Mouse (Mus musculus) stomach, embryonic 16.5 days (tissue): Measurements from ENCODE around the gene Trpm2. TPM values are rescaled to one million over a fixed set of nuclear protein-coding genes. Genes with fewer than 3 reads are reported as not detected.

ENCODE experiments used
- ATAC-seq: fragments of 200-750 bp; cut with Nextera tagmentation; 2 replicates; pipeline ENCODE4 v1.8.0; 2017; ENCODE audit warnings: moderate number of reproducible peaks, moderate TSS enrichment; ENCODE audit not compliant: insufficient read depth, low FRiP score
- H3K27ac ChIP-seq: fragments of 300-500 bp; sonication (generic); 2 replicates; pipeline ENCODE4 v1.5.1; 2014; ENCODE audit warnings: low read length
- H3K27me3 ChIP-seq: fragments of 300-500 bp; sonication (generic); 2 replicates; pipeline ENCODE4 v1.6.1; 2014; ENCODE audit warnings: low read length, control low read depth, mixed read lengths; ENCODE audit not compliant: control insufficient read depth, insufficient read depth
- H3K36me3 ChIP-seq: fragments of 300-500 bp; sonication (generic); 2 replicates; pipeline ENCODE4 v1.6.1; 2014; ENCODE audit warnings: low read length; ENCODE audit not compliant: control insufficient read depth, insufficient read depth
- H3K4me1 ChIP-seq: fragments of 300-500 bp; sonication (generic); 2 replicates; pipeline ENCODE4 v1.6.1; 2014; ENCODE audit warnings: low read length, control low read depth, mixed read lengths; ENCODE audit not compliant: control insufficient read depth, insufficient read depth
- H3K4me2 ChIP-seq: fragments of 300-500 bp; sonication (generic); 2 replicates; pipeline ENCODE4 v1.6.1; 2014; ENCODE audit warnings: low read depth, low read length, mixed read lengths
- H3K4me3 ChIP-seq: fragments of 300-500 bp; sonication (generic); replicated peaks from 2 replicates; pipeline ENCODE4 v1.5.1; 2014; ENCODE audit warnings: mild to moderate bottlenecking, low read length
- H3K9ac ChIP-seq: fragments of 300-500 bp; sonication (generic); 2 replicates; pipeline ENCODE4 v1.6.1; 2014; ENCODE audit warnings: low read length
- H3K9me3 ChIP-seq: fragments of 300-500 bp; sonication (generic); replicated peaks from 2 replicates; pipeline ENCODE4 v1.6.1; 2016; ENCODE audit warnings: low read length, control low read depth; ENCODE audit not compliant: control insufficient read depth
- WGBS: fragments of 180-500 bp; shearing (Covaris S2); extraction: QIAGEN DNeasy Blood & Tissue Kit; methylation state at CpG from one replicate; pipeline ENCODE4 v1.1.7; 2014; 5-methylcytosine and 5-hydroxymethylcytosine counted together
- polyA plus RNA-seq: library from polyadenylated mRNA; unstranded; fragments of >200 nt; fragmentation: Nextera tagmentation; extraction: Ambion mirVana; gene quantifications from 2 replicates; pipeline ENCODE4 v1.2.1, GENCODE M21; 2015

The Trpm2 gene
- polyA plus RNA-seq, 1 experiment from 2014 or later = 1.1 TPM

DNA sequence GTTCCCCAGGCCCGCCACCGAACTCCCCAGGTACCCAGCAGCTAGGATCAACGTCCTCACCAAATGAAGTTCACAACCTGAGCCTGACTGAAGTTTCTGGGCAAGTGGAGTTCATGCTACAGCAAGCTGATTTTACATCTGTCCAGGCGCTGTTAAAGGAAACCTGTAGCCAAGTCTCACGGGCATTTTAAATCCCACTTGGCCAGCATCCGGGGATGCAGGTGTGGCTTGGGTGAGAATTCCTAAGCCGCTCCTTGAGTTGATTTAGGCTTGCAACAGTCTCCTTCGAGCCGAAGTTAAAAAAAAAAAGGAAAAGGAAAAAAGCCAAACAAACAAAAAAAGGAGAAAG is 39.6 kb upstream of the Trpm2 start, which contains the start of gene Pfkl:
Gene Pfkl, minus strand, starts transcription at position 139 of the 349 bp plus-strand sequence.
- ATAC-seq = peak; percentile 2; the same call in 1 of the 2 replicates
- Histone ChIP-seq H3K9me3 (no peaks in the 10 kb centered on the region), H3K4me3 (peak within 1 kb of the TSS; percentile 75), H3K27ac (peak within 1 kb of the TSS; percentile 99), H3K36me3 (no peaks in the 10 kb centered on the region), H3K27me3 (no peaks in the 10 kb centered on the region), H3K9ac (peak within 1 kb of the TSS; percentile 86), H3K4me2 (peak within 1 kb of the TSS; percentile 82), H3K4me1 (peaks cover 41% of the 10 kb centered on the region)
- 0% methylated on average over 9 of the region's 9 CpGs for WGBS

- Histone ChIP-seq H3K4me1 (peaks cover 43% of the 10 kb centered on the region), H3K4me3 (peak overlapping the region; percentile 75), H3K27ac (peak overlapping the region; percentile 99), H3K9ac (peak overlapping the region; percentile 86), H3K27me3 (no peaks in the 10 kb centered on the region), H3K9me3 (no peaks in the 10 kb centered on the region), H3K4me2 (peak overlapping the region; percentile 82), H3K36me3 (no peaks in the 10 kb centered on the region)
- under 1% methylated on average over 59 of the region's 59 CpGs for WGBS
- peak; percentile 96 for ATAC-seq
Measured at GRCm38 (mm10) chr10:78009184-78009944, 39.0 kb upstream of the Trpm2 start.

GRCm38 (mm10) chr10:78008169-78008568 is 37.8 kb upstream of the Trpm2 start:
- no peaks in the 10 kb centered on the region for H3K27me3 ChIP-seq
- peak overlapping the region; percentile 82 for H3K4me2 ChIP-seq
- WGBS = 75% methylated on average over 3 of the region's 3 CpGs
- H3K36me3 ChIP-seq = no peaks in the 10 kb centered on the region
- H3K9me3 ChIP-seq = no peaks in the 10 kb centered on the region
- H3K4me3 ChIP-seq = peak overlapping the region; percentile 75
- no peak for ATAC-seq
- peak overlapping the region; percentile 99 for H3K27ac ChIP-seq
- H3K4me1 ChIP-seq = peaks cover 43% of the 10 kb centered on the region
- H3K9ac ChIP-seq = peak overlapping the region; percentile 86

- WGBS = 29% methylated on average over 7 of the region's 7 CpGs
- Histone ChIP-seq H3K9ac (peak overlapping the region; percentile 86), H3K4me3 (no peak overlapping the region)
Measured at GRCm38 (mm10) chr10:78007203-78007602, 36.8 kb upstream of the Trpm2 start.

DNA sequence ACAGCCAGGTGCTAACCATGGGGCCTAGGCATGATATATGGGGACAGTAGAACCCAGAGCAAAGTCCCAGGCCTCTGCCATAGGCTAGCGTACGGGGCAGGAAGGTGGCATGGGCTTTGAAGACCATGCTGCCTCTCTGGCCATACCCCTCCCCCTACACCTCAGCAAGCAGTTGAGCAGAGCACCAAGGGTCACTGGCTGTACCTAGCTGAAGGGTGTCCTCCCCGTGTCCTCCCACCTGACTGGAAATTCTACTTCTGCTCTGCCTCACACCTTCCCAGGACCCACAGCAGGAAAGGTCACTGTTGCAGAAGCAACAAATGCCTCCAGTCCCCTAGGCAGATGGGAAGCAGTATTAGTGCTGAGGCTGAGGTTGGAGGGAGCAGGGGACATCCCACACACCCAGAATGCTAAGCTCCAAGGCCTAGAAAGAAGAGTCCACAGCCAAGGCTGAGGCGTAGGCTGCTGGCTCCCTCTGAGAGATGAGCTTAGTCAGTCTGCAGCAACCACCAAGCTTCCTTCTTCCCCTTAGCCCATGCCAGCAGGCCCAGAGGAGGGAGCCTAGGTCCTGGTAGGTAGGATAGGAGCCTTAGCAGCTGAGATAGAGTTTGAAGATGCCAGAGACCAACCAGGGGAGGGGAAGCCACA is 35.6 kb upstream of the Trpm2 start:
- ATAC-seq = no peak
- peak overlapping the region; percentile 14; the same call in 1 of the 2 replicates for H3K4me2 ChIP-seq
- H3K4me3 ChIP-seq = no peak overlapping the region
- H3K27ac ChIP-seq = peak overlapping the region; percentile 22; the same call in 1 of the 2 replicates
- H3K27me3 ChIP-seq = no peaks in the 10 kb centered on the region
- peak overlapping the region; percentile 86 for H3K9ac ChIP-seq
- no peaks in the 10 kb centered on the region for H3K9me3 ChIP-seq
- WGBS = 85% methylated on average over 4 of the region's 4 CpGs
- peaks cover 43% of the 10 kb centered on the region for H3K4me1 ChIP-seq
- no peaks in the 10 kb centered on the region; the same call in 1 of the 2 replicates for H3K36me3 ChIP-seq

More at GRCm38 (mm10) chr10:78007203-78007602, 36.8 kb upstream of the Trpm2 start:
- Histone ChIP-seq H3K36me3 (no peaks in the 10 kb centered on the region), H3K4me2 (peak overlapping the region; percentile 82), H3K9me3 (no peaks in the 10 kb centered on the region), H3K4me1 (peaks cover 43% of the 10 kb centered on the region), H3K27me3 (no peaks in the 10 kb centered on the region), H3K27ac (peak overlapping the region; percentile 46; the same call in 1 of the 2 replicates)
- no peak for ATAC-seq

- H3K27me3 ChIP-seq = no peaks in the 10 kb centered on the region
- peaks cover 39% of the 10 kb centered on the region for H3K4me1 ChIP-seq
- H3K4me2 ChIP-seq = no peak overlapping the region
- H3K36me3 ChIP-seq = peaks cover 8% of the 10 kb centered on the region
- H3K9me3 ChIP-seq = no peaks in the 10 kb centered on the region
- WGBS = 75% methylated on average over 3 of the region's 3 CpGs
- H3K4me3 ChIP-seq = no peak overlapping the region
- no peak overlapping the region; the same call in 1 of the 2 replicates for H3K9ac ChIP-seq
- peak overlapping the region; percentile 16; the same call in 1 of the 2 replicates for H3K27ac ChIP-seq
- peak; percentile 26; the same call in 1 of the 2 replicates for ATAC-seq
Measured at GRCm38 (mm10) chr10:78004479-78005100, 34.2 kb upstream of the Trpm2 start.

GRCm38 (mm10) chr10:78002316-78002715 is 32.0 kb upstream of the Trpm2 start:
- Histone ChIP-seq H3K9me3 (no peaks in the 10 kb centered on the region), H3K9ac (no peak overlapping the region), H3K27me3 (no peaks in the 10 kb centered on the region), H3K4me2 (no peak overlapping the region), H3K4me1 (peaks cover 23% of the 10 kb centered on the region), H3K4me3 (no peak overlapping the region), H3K36me3 (peaks cover 14% of the 10 kb centered on the region), H3K27ac (no peak overlapping the region)
- WGBS = 92% methylated on average over 2 of the region's 2 CpGs
- no peak for ATAC-seq

DNA sequence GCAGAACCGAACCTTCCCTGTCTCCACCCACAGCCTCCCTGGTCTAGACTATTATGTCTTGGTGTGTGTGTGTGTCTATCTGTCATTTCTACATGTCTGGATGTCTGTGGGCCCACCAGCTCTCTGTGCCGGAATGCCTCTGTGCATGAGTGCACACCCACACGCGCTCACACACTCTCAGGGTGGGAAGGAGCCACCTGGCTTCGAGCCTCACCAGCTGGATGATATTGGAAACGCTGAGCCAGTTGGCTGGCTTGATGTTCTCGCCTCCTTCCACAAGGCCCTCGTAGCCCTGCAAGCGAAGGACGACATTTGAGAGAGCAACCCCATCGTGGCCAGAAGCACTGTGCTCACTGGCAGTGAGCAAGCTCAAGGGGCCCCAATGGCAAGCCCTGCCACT is 31.4 kb upstream of the Trpm2 start:
- H3K4me2 ChIP-seq = no peak overlapping the region
- H3K27me3 ChIP-seq = no peaks in the 10 kb centered on the region
- peaks cover 18% of the 10 kb centered on the region for H3K4me1 ChIP-seq
- H3K4me3 ChIP-seq = no peak overlapping the region
- ATAC-seq = no peak
- peaks cover 14% of the 10 kb centered on the region for H3K36me3 ChIP-seq
- H3K9me3 ChIP-seq = no peaks in the 10 kb centered on the region
- WGBS = 83% methylated on average over 11 of the region's 11 CpGs
- no peak overlapping the region for H3K9ac ChIP-seq
- no peak overlapping the region for H3K27ac ChIP-seq

DNA sequence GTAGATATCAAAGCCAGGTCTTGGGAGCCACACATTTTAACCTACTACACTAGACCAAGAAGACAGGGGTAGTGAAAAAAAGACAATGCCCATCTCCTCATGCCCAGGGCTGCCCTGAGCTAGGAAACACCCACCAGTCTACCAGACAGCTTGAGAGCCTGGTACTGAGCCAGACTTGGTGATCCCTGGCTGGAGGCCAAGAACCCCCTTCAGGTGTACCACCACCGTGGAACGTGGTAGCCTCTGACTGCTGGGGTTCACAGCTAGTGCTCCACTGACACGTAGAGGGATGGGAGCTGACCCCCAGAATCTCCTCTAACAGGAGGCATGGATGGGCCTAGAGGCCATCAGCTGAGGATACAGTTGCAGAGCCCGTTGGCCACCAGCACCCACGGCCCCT is 29.8 kb upstream of the Trpm2 start:
- no peak overlapping the region for H3K4me2 ChIP-seq
- WGBS = 90% methylated on average over 5 of the region's 5 CpGs
- no peak overlapping the region for H3K27ac ChIP-seq
- H3K4me3 ChIP-seq = no peak overlapping the region
- peaks cover 4% of the 10 kb centered on the region; the same call in 1 of the 2 replicates for H3K4me1 ChIP-seq
- no peaks in the 10 kb centered on the region for H3K27me3 ChIP-seq
- peaks cover 24% of the 10 kb centered on the region for H3K36me3 ChIP-seq
- H3K9me3 ChIP-seq = no peaks in the 10 kb centered on the region
- H3K9ac ChIP-seq = no peak overlapping the region
- ATAC-seq = no peak
